Mouse (Mus musculus): Measurements from ENCODE around the gene Clcc1.
A peak's percentile ranks its signal among the peaks of the same experiment; 100 is the strongest.
"Not testable (repeated sequence)": the region's sequence is repeated elsewhere in the genome, so short reads cannot be mapped to it uniquely, and the experiment has no call there.

Clcc1 gene

DNA sequence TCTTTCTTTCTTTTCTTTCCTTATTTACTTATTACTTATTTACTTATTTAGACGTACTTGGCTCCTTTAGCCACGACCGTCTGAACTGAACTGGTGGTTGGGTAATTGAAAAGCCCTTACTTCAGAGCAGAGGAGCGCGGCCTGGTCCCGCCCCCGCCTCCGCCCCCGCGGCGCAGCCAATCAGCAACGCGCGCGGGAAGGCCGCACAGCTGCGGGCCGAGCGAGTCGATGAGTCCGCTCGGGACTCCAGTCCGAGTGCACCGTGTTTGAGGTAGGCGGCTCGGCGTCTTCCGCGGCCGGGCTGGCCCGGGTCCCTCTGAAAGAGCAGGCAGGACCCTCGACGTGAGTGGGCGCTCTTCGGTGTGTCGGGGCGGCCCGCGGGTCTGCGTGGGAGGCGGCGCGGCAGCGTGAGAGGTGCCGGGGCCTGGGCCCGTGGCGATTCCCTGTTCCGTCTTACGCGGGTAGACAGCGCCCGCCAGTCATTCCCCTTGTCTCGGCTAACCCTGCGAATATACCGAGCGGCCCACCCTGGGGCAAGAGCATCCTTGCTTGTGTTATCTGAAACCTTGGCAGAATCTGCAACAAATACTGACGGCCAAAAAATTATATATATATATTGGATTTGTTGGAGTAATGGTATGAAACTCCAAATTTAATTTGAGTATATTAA lies at the start of gene Clcc1:
Gene Clcc1 (plus strand): TSS at position 204 of the 670 bp plus-strand sequence.
- no peaks in the 10 kb centered on the region for H3K27me3 ChIP-seq (ENCODE audit: control insufficient read depth, insufficient read depth, low read length, poor library complexity, severe bottlenecking)
- DNase-seq (ENCODE audit: low read depth, low spot score): peak; percentile 94
- H3K36me3 ChIP-seq (ENCODE audit: control insufficient read depth, insufficient read depth, low read length, poor library complexity, severe bottlenecking): no peaks in the 10 kb centered on the region

- peak; percentile 69 for DNase-seq (ENCODE audit: low read depth, low spot score)
- 0 out of 2 replicates have a peak, but pooled peaks cover 2% of the 10 kb centered on the region for H3K36me3 ChIP-seq (ENCODE audit: control insufficient read depth, insufficient read depth, low read length, poor library complexity, severe bottlenecking)
- no peaks in the 10 kb centered on the region for H3K27me3 ChIP-seq (ENCODE audit: control insufficient read depth, insufficient read depth, low read length, poor library complexity, severe bottlenecking)
These were observed 44.8 kb upstream of the Clcc1 start for GRCm38 (mm10) chr3:108608906-108609305.

DNA sequence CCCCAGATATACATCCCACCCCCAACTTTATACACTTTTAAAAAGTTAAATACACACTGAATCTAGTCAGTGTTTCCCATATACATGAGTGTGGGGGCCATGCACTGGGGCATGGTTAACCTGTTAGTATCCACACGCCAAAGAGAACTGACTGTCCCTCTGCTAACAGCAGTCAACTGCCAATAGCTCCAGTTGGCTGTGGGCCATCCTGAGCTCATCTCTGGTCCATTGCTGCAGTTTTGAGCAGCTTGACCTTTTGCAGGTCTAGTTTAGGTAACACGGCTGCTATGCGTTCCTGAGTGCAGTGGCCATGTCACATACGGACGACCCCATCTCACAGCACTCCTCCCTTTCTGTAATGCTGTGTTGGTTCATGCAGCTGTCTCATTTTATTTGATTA lies 19.0 kb upstream of the Clcc1 start:
- no peak for DNase-seq (ENCODE audit: low read depth, low spot score)
- Histone ChIP-seq H3K27me3 (ENCODE audit: control insufficient read depth, insufficient read depth, low read length, poor library complexity, severe bottlenecking) (no peaks in the 10 kb centered on the region), H3K36me3 (ENCODE audit: control insufficient read depth, insufficient read depth, low read length, poor library complexity, severe bottlenecking) (peaks cover 4% of the 10 kb centered on the region)

- H3K27me3 ChIP-seq (ENCODE audit: control insufficient read depth, insufficient read depth, low read length, poor library complexity, severe bottlenecking): no peaks in the 10 kb centered on the region
- DNase-seq (ENCODE audit: low read depth, low spot score): peak; percentile 55
- peaks cover 2% of the 10 kb centered on the region; the same call in 1 of the 2 replicates for H3K36me3 ChIP-seq (ENCODE audit: control insufficient read depth, insufficient read depth, low read length, poor library complexity, severe bottlenecking)
These were observed 14.3 kb upstream of the Clcc1 start for GRCm38 (mm10) chr3:108639412-108639811.

DNA sequence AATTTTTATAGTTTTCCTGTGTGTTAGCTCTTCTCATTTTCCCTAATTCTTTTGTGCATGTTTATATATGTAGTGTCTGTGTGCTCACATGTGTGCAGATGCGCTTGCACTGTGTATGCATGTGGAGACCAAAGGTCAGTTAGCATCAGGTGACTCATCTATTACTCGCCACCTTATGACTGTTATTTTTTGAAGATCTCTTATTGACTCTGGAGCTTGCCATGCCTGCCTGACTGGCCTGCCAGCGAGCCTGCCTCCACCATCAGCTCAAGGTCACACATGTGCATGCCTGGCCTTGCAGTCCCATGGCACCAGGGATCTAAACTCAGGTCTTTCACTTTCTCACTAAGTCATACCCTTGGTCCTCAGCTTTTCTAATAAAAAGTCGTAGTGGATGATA lies 12.7 kb upstream of the Clcc1 start:
- Histone ChIP-seq H3K36me3 (ENCODE audit: control insufficient read depth, insufficient read depth, low read length, poor library complexity, severe bottlenecking) (peaks cover 4% of the 10 kb centered on the region; the same call in 1 of the 2 replicates), H3K27me3 (ENCODE audit: control insufficient read depth, insufficient read depth, low read length, poor library complexity, severe bottlenecking) (no peaks in the 10 kb centered on the region)
- no peak for DNase-seq (ENCODE audit: low read depth, low spot score)

GRCm38 (mm10) chr3:108644856-108645255 lies 8.9 kb upstream of the Clcc1 start:
- Histone ChIP-seq H3K36me3 (ENCODE audit: control insufficient read depth, insufficient read depth, low read length, poor library complexity, severe bottlenecking) (peaks cover 2% of the 10 kb centered on the region; the same call in 1 of the 2 replicates), H3K27me3 (ENCODE audit: control insufficient read depth, insufficient read depth, low read length, poor library complexity, severe bottlenecking) (no peaks in the 10 kb centered on the region)
- no peak for DNase-seq (ENCODE audit: low read depth, low spot score)

DNA sequence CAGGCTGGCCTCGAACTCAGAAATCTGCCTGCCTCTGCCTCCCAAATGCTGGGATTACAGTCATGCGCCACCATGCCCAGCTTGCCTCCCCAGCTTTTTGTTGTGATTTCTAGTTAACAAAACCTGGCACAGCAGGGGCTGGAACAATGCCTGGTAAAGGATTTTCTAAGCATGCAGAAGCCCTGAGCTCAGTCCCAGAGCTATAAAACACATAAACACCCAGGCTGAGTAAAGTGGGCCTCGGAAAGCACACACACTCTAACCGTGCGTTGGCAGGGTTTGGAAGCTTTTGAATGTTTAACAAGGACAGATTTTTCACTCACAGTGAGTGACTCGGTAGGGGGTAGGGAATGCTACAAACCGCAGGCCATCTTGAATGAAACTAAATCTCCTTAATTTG lies 7.7 kb upstream of the Clcc1 start:
- Histone ChIP-seq H3K27me3 (ENCODE audit: control insufficient read depth, insufficient read depth, low read length, poor library complexity, severe bottlenecking) (no peaks in the 10 kb centered on the region), H3K36me3 (ENCODE audit: control insufficient read depth, insufficient read depth, low read length, poor library complexity, severe bottlenecking) (peaks cover 2% of the 10 kb centered on the region; the same call in 1 of the 2 replicates)
- no peak for DNase-seq (ENCODE audit: low read depth, low spot score)

GRCm38 (mm10) chr3:108647681-108648080 lies 6.0 kb upstream of the Clcc1 start:
- H3K27me3 ChIP-seq (ENCODE audit: control insufficient read depth, insufficient read depth, low read length, poor library complexity, severe bottlenecking); DNase-seq (ENCODE audit: low read depth, low spot score); H3K36me3 ChIP-seq (ENCODE audit: control insufficient read depth, insufficient read depth, low read length, poor library complexity, severe bottlenecking): not testable (repeated sequence)

DNA sequence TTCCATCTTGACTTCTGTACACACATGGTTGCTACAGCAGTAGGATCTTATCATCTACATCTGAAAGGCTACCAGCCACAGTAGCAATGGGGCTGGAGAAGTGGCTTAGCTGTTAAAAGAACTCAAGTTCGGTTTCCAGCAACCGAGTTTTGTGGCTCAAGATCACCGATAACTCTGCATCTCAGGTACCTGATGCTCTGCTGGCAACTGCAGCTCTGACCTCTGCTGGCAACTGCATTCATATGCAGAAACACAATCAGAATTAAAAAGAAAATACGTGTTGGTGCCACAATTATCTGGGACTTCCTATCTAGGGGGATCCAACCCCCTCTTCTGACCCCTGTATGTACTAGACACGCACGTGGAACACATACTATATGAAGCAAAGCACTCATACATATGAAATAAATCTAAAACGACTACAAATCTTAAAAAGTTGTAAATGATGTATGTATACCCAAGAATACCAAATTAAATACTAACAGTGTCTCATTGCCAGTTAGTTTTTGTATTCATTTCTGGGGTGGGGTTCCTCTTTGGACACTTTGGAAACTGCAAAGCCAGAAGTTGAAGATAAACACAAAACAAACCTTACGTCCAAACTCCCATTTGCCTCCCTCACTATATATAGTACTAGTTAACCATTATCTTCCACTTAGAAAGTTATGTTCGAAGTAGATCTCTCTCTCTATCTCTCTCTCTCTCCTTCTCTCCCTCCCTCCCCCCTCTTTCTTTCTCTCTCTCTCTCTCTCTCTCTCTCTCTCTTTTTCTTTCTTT lies 659 bp upstream of the Clcc1 start:
- Histone ChIP-seq H3K27me3 (ENCODE audit: control insufficient read depth, insufficient read depth, low read length, poor library complexity, severe bottlenecking) (no peaks in the 10 kb centered on the region), H3K36me3 (ENCODE audit: control insufficient read depth, insufficient read depth, low read length, poor library complexity, severe bottlenecking) (no peaks in the 10 kb centered on the region)
- peak; percentile 63 for DNase-seq (ENCODE audit: low read depth, low spot score)

GRCm38 (mm10) chr3:108654566-108654965 lies 853 bp downstream of the Clcc1 start:
- Histone ChIP-seq H3K36me3 (ENCODE audit: control insufficient read depth, insufficient read depth, low read length, poor library complexity, severe bottlenecking) (no peaks in the 10 kb centered on the region), H3K27me3 (ENCODE audit: control insufficient read depth, insufficient read depth, low read length, poor library complexity, severe bottlenecking) (no peaks in the 10 kb centered on the region)
- peak; percentile 40 for DNase-seq (ENCODE audit: low read depth, low spot score)

DNA sequence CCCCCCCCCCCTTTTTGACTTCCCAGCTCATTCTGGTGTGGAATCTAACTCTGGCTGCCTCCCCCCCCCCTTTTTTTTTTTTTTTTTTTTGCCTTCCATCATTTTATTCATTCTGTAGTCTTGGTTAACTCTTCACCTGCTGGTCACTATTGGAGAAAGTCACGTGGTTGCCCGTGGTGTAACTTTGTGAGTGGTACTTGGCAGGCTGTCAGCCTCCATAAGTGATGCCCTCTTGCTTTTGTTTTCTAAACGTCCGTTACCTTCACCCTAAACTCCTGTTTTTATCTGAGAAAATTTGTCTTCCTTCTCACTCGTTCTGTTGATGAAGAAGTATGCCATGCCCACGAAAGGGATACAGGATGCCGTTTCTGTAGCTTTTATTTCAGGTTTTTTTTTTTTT lies 1.8 kb downstream of the Clcc1 start:
- Histone ChIP-seq H3K36me3 (ENCODE audit: control insufficient read depth, insufficient read depth, low read length, poor library complexity, severe bottlenecking) (0 out of 2 replicates have a peak, but pooled peaks cover 2% of the 10 kb centered on the region), H3K27me3 (ENCODE audit: control insufficient read depth, insufficient read depth, low read length, poor library complexity, severe bottlenecking) (no peaks in the 10 kb centered on the region)
- no peak for DNase-seq (ENCODE audit: low read depth, low spot score)

DNA sequence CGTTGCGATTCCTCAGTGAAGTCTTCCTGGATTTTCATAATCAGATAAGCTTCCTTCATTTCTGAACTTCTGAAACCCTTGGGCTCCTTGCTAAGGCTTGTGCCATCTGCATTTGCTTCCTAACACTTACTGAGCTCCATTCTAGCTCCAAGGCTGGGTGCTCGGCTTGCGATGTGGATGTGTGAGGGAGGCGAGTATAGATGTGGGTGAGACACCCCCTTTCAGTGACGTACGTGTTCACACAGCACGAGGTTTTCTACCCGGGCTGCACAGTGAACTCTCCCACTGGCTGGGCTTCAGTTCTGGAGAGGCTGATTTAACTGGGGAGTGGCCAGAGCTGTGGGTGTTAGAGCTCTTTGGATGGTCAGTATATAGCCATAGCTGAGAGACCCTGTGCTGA lies 4.9 kb downstream of the Clcc1 start:
- peaks cover 10% of the 10 kb centered on the region; the same call in 1 of the 2 replicates for H3K36me3 ChIP-seq (ENCODE audit: control insufficient read depth, insufficient read depth, low read length, poor library complexity, severe bottlenecking)
- no peaks in the 10 kb centered on the region for H3K27me3 ChIP-seq (ENCODE audit: control insufficient read depth, insufficient read depth, low read length, poor library complexity, severe bottlenecking)
- no peak for DNase-seq (ENCODE audit: low read depth, low spot score)

GRCm38 (mm10) chr3:108660941-108661340 lies 7.2 kb downstream of the Clcc1 start:
- peak; percentile 25 for DNase-seq (ENCODE audit: low read depth, low spot score)
- H3K36me3 ChIP-seq (ENCODE audit: control insufficient read depth, insufficient read depth, low read length, poor library complexity, severe bottlenecking): peaks cover 10% of the 10 kb centered on the region

GRCm38 (mm10) chr3:108676616-108677015 lies 22.9 kb downstream of the Clcc1 start:
- Histone ChIP-seq H3K27me3 (ENCODE audit: control insufficient read depth, insufficient read depth, low read length, poor library complexity, severe bottlenecking) (no peaks in the 10 kb centered on the region), H3K36me3 (ENCODE audit: control insufficient read depth, insufficient read depth, low read length, poor library complexity, severe bottlenecking) (peaks cover 14% of the 10 kb centered on the region)
- no peak for DNase-seq (ENCODE audit: low read depth, low spot score)

More at GRCm38 (mm10) chr3:108660941-108661340, 7.2 kb downstream of the Clcc1 start:
- no peaks in the 10 kb centered on the region for H3K27me3 ChIP-seq (ENCODE audit: control insufficient read depth, insufficient read depth, low read length, poor library complexity, severe bottlenecking)

DNA sequence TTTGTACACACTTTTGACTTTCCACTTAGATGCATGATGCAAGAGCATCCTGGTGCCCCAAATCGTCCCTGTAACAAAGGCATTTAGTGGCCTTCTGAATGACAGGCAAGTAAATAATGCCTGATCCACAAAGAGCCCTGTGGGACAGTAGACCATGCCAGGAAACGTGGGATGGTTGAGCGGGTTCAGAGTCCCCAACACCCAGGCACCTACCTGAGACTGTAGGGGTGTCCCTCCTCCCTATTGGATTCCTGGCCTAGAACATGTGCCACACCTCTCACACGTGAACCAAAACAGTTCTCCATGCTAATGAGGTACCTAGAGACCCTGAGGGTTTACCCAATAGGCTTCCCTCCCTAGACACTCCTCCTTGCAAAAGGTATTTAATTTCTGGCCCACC lies 27.3 kb downstream of the Clcc1 start:
- H3K36me3 ChIP-seq (ENCODE audit: control insufficient read depth, insufficient read depth, low read length, poor library complexity, severe bottlenecking): peaks cover 7% of the 10 kb centered on the region
- no peak for DNase-seq (ENCODE audit: low read depth, low spot score)
- no peaks in the 10 kb centered on the region for H3K27me3 ChIP-seq (ENCODE audit: control insufficient read depth, insufficient read depth, low read length, poor library complexity, severe bottlenecking)

All from splenic B cell, adult 2 months (primary cell).